Mouse (Mus musculus) hindbrain, embryonic 14.5 days (tissue): ENCODE measurements around the gene Kcmf1. TPM values are rescaled to one million over a fixed set of nuclear protein-coding genes. Genes with fewer than 3 reads are reported as not detected.

Experiments
- ATAC-seq: fragments of 200-750 bp; cut with Nextera tagmentation; 2 replicates; pipeline ENCODE4 v1.8.0; 2017; ENCODE audit warnings: moderate number of reproducible peaks, mild to moderate bottlenecking, moderate TSS enrichment, moderate library complexity; ENCODE audit not compliant: low FRiP score
- DNase-seq: peaks from one replicate; pipeline ENCODE4 v3.0.0-alpha.2; 2015; ENCODE audit warnings: low spot score
- H3K27ac ChIP-seq: fragments of 300-500 bp; sonication (generic); 2 replicates; pipeline ENCODE4 v1.5.1; 2014; ENCODE audit warnings: mild to moderate bottlenecking, moderate library complexity
- H3K27me3 ChIP-seq: fragments of 300-500 bp; sonication (generic); 2 replicates; pipeline ENCODE4 v1.6.1; 2014; ENCODE audit warnings: mild to moderate bottlenecking, low read length, mixed read lengths; ENCODE audit not compliant: control insufficient read depth, insufficient read depth
- H3K36me3 ChIP-seq: fragments of 300-500 bp; sonication (generic); replicated peaks from 2 replicates; pipeline ENCODE4 v1.6.1; 2014; ENCODE audit not compliant: control insufficient read depth, insufficient read depth
- H3K4me1 ChIP-seq: fragments of 300-500 bp; sonication (generic); replicated peaks from 2 replicates; pipeline ENCODE4 v1.6.1; 2014; ENCODE audit warnings: antibody characterized with exemption, low read length, mixed read lengths; ENCODE audit not compliant: control insufficient read depth, insufficient read depth
- H3K4me2 ChIP-seq: fragments of 300-500 bp; sonication (generic); replicated peaks from 2 replicates; pipeline ENCODE4 v1.6.1; 2014; ENCODE audit warnings: mild to moderate bottlenecking, moderate library complexity
- H3K4me3 ChIP-seq: fragments of 300-500 bp; sonication (generic); replicated peaks from 2 replicates; pipeline ENCODE4 v1.5.1; 2014; ENCODE audit warnings: mild to moderate bottlenecking, low read length
- H3K9ac ChIP-seq: fragments of 300-500 bp; sonication (generic); 2 replicates; pipeline ENCODE4 v1.6.1; 2014
- H3K9me3 ChIP-seq: fragments of 300-500 bp; sonication (generic); 2 replicates; pipeline ENCODE4 v1.6.1; 2016; ENCODE audit warnings: low read length; ENCODE audit not compliant: control insufficient read depth
- WGBS: fragments of 180-500 bp; shearing (Covaris S2); extraction: QIAGEN DNeasy Blood & Tissue Kit; methylation state at CpG from one replicate; pipeline ENCODE4 v1.1.7; 2014; 5-methylcytosine and 5-hydroxymethylcytosine counted together
- polyA plus RNA-seq: library from polyadenylated mRNA; unstranded; fragments of >200 nt; fragmentation: Nextera tagmentation; extraction: Ambion mirVana; gene quantifications from 2 replicates; pipeline ENCODE4 v1.2.1, GENCODE M21; 2014

Kcmf1 gene
- polyA plus RNA-seq, 1 experiment from 2014 or later = 41.1 TPM

DNA sequence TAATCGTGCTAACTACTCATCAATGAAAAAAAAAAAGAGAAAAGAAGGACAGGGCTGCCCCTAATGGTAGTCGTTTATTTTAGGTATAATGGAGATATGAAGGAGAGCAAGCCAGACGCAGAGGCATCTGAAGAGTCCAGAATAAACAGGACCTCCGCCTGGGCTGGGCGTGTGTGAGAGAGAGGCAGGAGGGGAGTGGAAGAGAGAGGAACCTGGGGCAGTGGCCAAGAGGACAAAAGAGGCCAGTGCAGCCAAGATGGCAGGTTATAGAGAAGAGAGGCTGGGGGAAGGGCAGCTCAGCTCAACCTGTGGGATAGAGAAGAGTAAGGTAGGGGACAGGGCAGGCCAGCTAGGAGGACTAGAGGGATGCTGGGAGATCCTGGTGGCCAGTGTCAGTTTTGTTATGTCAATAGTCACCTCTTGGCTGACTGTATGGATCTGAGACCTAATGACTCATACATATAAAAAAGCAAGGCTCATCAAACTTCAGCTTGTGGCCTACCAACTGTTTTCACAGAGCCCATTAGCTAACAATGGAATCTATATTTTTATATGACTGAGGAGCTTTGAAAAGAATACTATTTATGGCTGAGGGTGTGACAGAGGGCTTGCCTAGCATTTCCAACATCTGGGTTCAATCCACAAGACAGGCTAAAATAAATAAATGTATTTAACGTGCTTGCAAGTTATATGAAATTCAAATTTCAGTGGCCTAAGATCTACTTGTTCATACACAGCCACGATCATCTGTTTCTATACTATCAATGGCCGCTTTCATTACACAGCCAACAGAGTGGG, 16.9 kb downstream of the Kcmf1 start:
- Histone ChIP-seq H3K4me3 (no peak overlapping the region), H3K27ac (no peak overlapping the region), H3K4me1 (no peaks in the 10 kb centered on the region), H3K9me3 (no peaks in the 10 kb centered on the region), H3K9ac (no peak overlapping the region), H3K36me3 (no peaks in the 10 kb centered on the region), H3K27me3 (no peaks in the 10 kb centered on the region), H3K4me2 (no peak overlapping the region)
- ATAC-seq (no peak), DNase-seq (no peak)
- WGBS = 85% methylated on average over 8 of the region's 8 CpGs

DNA sequence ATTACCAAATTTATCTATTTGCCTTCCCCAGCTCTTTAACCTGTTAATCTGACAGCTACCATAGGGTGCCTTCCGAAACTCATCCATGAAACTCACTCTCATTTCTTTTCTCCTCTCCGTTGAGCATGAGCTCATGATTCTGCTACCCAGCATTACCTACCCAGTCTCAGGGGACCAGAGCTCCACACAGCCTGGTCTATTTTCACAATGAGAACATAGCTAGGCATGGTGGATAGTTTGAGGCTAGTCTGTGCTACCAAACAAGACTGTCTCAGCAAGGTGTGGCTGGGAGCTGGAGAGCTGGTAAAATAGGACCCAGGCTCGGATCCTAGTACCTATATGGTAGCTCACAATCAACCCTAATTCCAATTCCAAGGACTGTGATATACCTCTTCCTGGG, 17.6 kb downstream of the Kcmf1 start:
- H3K27ac ChIP-seq = no peak overlapping the region
- DNase-seq (no peak), ATAC-seq (no peak)
- H3K36me3 ChIP-seq = no peaks in the 10 kb centered on the region
- no peak overlapping the region for H3K4me2 ChIP-seq
- WGBS = 95% methylated on average over 3 of the region's 3 CpGs
- no peak overlapping the region for H3K9ac ChIP-seq
- no peaks in the 10 kb centered on the region for H3K9me3 ChIP-seq
- H3K27me3 ChIP-seq = no peaks in the 10 kb centered on the region
- no peaks in the 10 kb centered on the region for H3K4me1 ChIP-seq
- no peak overlapping the region for H3K4me3 ChIP-seq

DNA sequence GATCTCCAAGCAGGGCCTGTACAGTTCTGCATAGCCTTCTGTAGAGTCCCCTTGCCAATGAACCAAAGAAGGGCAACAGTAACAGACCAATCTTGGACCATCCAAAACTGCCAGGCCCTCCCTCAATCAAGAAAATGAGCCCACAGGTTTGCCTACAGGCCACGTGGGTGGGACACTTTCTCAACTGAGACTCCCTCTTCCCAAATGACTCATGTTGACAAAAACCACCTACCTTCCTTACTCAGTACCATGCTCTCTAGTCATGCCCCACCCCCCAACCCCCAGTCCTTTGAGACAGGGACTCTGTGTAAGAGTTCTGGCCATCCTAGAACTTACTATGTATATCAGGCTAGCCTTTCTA, 18.2 kb downstream of the Kcmf1 start:
- no peak overlapping the region for H3K9ac ChIP-seq
- no peak overlapping the region for H3K4me3 ChIP-seq
- WGBS = 80% methylated on average over 1 of the region's 1 CpGs
- no peaks in the 10 kb centered on the region for H3K36me3 ChIP-seq
- H3K27ac ChIP-seq = no peak overlapping the region
- DNase-seq = no peak
- no peaks in the 10 kb centered on the region for H3K27me3 ChIP-seq
- no peak overlapping the region for H3K4me2 ChIP-seq
- no peaks in the 10 kb centered on the region for H3K4me1 ChIP-seq
- no peak for ATAC-seq
- no peaks in the 10 kb centered on the region for H3K9me3 ChIP-seq

DNA sequence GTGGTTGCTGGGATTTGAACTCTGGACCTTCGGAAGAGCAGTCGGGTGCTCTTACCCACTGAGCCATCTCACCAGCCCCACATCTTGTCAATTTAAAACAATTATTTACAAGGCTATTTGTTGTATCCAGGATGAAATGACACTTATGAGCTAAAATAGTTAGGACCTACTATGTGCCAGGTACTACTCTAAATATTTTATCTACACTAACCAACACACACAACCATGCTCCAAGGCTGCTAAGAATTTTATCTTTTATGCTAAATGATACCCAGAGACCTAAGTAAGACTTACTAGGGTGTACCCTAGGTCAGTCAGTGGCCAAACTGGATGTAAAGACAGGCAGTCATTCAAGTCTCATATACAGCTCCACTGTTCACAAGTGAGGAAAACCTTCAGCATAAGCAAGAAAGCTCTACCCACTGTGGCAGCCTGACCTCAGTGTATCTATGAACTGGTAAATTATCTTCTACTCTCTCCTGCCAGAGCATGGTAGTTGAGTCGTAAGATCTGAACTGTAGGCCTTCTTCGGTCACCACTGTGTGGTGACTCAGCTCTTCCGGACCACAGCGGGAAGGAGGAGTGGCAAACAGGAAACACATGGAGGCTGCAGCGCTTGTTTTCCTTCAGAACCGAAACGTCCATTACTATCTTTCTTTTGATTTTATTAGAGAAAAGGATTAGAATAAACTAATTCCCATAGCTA, 18.7 kb downstream of the Kcmf1 start:
- 90% methylated on average over 9 of the region's 9 CpGs for WGBS
- H3K4me3 ChIP-seq = no peak overlapping the region
- no peaks in the 10 kb centered on the region for H3K4me1 ChIP-seq

DNA sequence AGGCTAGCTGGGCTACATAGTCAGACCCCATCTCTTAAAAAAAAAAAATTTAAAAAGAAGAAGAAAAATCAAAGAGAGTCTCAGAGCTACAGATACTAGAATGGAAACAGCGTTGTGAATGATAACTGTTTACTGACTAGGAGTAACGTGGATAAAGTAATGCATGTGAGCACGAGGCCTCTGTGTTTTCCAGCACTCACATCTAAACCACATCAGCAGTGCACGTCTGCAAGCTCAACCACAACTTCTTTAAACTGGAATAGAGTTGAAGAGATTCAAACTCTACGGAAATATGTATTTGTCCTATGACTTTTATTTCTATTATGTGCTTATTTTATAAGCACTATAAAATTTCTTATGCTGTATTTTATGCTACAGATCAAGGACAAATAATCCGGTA, 23.1 kb downstream of the Kcmf1 start:
- Histone ChIP-seq H3K9me3 (no peaks in the 10 kb centered on the region), H3K9ac (no peak overlapping the region), H3K4me2 (no peak overlapping the region), H3K27me3 (no peaks in the 10 kb centered on the region), H3K4me1 (0 out of 2 replicates have a peak, but pooled peaks cover 3% of the 10 kb centered on the region), H3K36me3 (no peaks in the 10 kb centered on the region), H3K4me3 (no peak overlapping the region), H3K27ac (no peak overlapping the region)
- 95% methylated on average over 6 of the region's 6 CpGs for WGBS
- no peak for ATAC-seq
- DNase-seq = no peak

More for the DNA sequence above, 18.7 kb downstream of the Kcmf1 start:
- H3K36me3 ChIP-seq = no peaks in the 10 kb centered on the region
- no peaks in the 10 kb centered on the region for H3K9me3 ChIP-seq
- DNase-seq (no peak), ATAC-seq (no peak)
- no peak overlapping the region for H3K4me2 ChIP-seq
- H3K27ac ChIP-seq = no peak overlapping the region
- H3K9ac ChIP-seq = no peak overlapping the region
- H3K27me3 ChIP-seq = no peaks in the 10 kb centered on the region

DNA sequence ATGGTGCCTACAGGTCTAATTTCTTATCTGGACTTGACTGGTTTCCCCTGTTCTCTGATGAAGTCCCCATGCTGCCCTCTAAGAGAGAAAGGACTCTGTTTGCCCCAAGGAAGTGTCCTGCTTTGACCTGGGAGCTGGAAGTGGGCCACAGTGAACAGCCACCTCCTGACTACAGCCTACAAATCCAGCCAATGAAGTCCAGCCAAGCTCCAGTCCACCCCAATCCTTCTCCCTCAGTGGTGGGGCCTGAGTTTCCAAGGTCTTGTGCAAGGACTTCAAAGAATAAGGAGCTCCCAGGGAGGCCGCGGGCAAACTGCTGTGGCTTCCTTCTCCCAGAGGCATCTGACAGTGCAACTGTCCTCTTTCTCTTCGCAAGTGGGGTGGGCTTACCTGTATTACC, 26.4 kb downstream of the Kcmf1 start:
- Histone ChIP-seq H3K36me3 (no peaks in the 10 kb centered on the region), H3K4me2 (no peak overlapping the region), H3K4me3 (no peak overlapping the region), H3K27ac (no peak overlapping the region), H3K4me1 (peaks cover 14% of the 10 kb centered on the region; the same call in 1 of the 2 replicates), H3K27me3 (no peaks in the 10 kb centered on the region), H3K9ac (no peak overlapping the region), H3K9me3 (no peaks in the 10 kb centered on the region)
- no peak for DNase-seq
- 90% methylated on average over 3 of the region's 3 CpGs for WGBS
- no peak for ATAC-seq

DNA sequence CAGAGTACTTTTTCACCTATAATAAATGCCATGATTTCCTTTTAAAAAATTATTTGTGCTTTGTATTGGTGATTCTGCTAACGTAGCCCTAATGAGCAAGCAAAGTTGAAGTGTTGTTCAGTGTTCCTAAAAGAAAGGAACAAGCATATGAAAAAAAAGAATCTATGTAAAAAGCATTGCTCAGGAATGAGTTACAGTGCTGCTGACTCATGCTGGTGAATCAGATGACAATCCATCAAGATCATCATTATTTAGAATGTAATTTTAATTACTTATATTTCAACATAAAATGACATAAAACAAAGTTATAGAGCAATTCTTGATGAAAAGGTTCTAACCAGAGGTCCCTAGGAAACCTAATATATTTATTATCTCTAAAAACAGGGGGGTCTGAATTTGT, 27.5 kb downstream of the Kcmf1 start:
- no peaks in the 10 kb centered on the region for H3K27me3 ChIP-seq
- WGBS = 93% methylated on average over 1 of the region's 1 CpGs

DNA sequence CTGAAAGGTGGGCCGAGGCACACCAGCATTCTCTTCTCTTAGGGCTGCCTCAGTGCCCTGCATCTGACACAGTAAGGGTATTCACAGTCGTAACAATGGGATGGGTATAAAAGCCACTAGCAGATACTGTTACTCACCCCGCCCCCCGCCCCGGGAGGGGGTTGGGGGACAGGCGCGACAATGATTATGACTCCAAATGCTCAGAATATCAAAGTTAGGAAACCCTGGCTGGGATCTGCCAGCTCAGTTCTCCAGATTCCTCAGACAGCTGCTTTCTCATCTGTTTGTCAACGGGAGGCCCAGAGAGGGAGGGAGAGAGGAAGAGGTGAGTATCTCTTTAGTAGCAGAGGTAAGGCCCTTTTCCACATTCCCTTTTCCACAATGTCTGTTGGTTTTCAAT, 30.2 kb downstream of the Kcmf1 start:
- WGBS = 52% methylated on average over 8 of the region's 8 CpGs
- ATAC-seq = no peak; the same call in 1 of the 2 replicates
- Histone ChIP-seq H3K27me3 (no peaks in the 10 kb centered on the region), H3K4me3 (no peak overlapping the region), H3K27ac (no peak overlapping the region), H3K4me1 (peaks cover 16% of the 10 kb centered on the region; the same call in 1 of the 2 replicates), H3K36me3 (no peaks in the 10 kb centered on the region), H3K9me3 (no peaks in the 10 kb centered on the region), H3K4me2 (no peak overlapping the region), H3K9ac (no peak overlapping the region)
- DNase-seq = no peak

More for the DNA sequence above, 27.5 kb downstream of the Kcmf1 start:
- Histone ChIP-seq H3K36me3 (no peaks in the 10 kb centered on the region), H3K9me3 (no peaks in the 10 kb centered on the region), H3K27ac (no peak overlapping the region), H3K4me3 (no peak overlapping the region), H3K4me2 (no peak overlapping the region), H3K9ac (no peak overlapping the region), H3K4me1 (peaks cover 14% of the 10 kb centered on the region; the same call in 1 of the 2 replicates)
- DNase-seq (no peak), ATAC-seq (no peak)

DNA sequence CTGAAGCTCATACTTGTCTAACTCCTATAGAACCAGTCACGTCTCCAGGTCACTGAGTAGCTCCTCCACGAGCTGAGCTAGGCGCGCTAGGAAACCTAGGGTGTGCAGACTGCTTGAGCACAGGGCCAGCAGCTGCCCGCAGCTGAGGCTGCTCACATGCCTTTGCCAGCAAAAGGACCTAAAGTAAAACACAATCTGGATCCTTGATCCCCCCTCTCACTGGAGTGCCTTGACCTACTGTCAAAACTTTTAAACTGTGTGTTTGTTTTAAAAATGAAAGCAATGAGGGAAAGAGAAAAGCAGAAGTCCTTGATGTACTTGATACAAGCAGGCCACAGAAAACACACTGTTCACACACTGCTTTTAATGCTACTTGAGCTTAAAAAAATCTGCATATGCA, 31.1 kb downstream of the Kcmf1 start:
- no peak for DNase-seq

More for the DNA sequence above, 31.1 kb downstream of the Kcmf1 start:
- H3K4me1 ChIP-seq = peaks cover 16% of the 10 kb centered on the region; the same call in 1 of the 2 replicates
- no peak overlapping the region for H3K4me3 ChIP-seq
- 95% methylated on average over 5 of the region's 5 CpGs for WGBS
- no peak overlapping the region for H3K4me2 ChIP-seq
- H3K27me3 ChIP-seq = no peaks in the 10 kb centered on the region
- H3K36me3 ChIP-seq = no peaks in the 10 kb centered on the region
- no peak for ATAC-seq
- H3K27ac ChIP-seq = no peak overlapping the region
- H3K9me3 ChIP-seq = no peaks in the 10 kb centered on the region
- no peak overlapping the region for H3K9ac ChIP-seq
